Mouse (Mus musculus) thymus, postnatal 14 days (tissue): Measurements from ENCODE around the gene Gm3055.
A peak's percentile ranks its signal among the peaks of the same experiment; 100 is the strongest.
"Not testable (repeated sequence)": the region's sequence is repeated elsewhere in the genome, so short reads cannot be mapped to it uniquely, and the experiment has no call there.

Experiments used
- DNase-seq: peaks from one replicate; pipeline ENCODE4 v3.0.0; 2021

The Gm3055 gene

GRCm38 (mm10) chr10:81770506-81771403, at the start of gene Gm3055:
Gene Gm3055, minus strand, starts transcription at chr10:81771161.
- not testable (repeated sequence) for DNase-seq

GRCm38 (mm10) chr10:81811899-81812298, 40.9 kb upstream of the Gm3055 start, which contains the start of gene Gm4767:
Gene Gm4767, plus strand, starts transcription at chr10:81812186.
- DNase-seq: peak; percentile 2

- DNase-seq: not testable (repeated sequence)
Observed at GRCm38 (mm10) chr10:81771404-81771777, 430 bp upstream of the Gm3055 start.

- not testable (repeated sequence) for DNase-seq
Observed at GRCm38 (mm10) chr10:81704531-81705301, 66.2 kb downstream of the Gm3055 start, which contains the start of gene Zfp433. Gene Zfp433, plus strand, starts transcription at chr10:81704825.
